Mouse (Mus musculus) R1 (cell line): Measurements from ENCODE around the gene Dbn1.

Source experiments
- DNase-seq: peaks from one replicate; pipeline ENCODE4 v3.0.0-alpha.2; 2018; ENCODE audit warnings: low read depth, low spot score

Gene Dbn1

GRCm38 (mm10) chr13:55510668-55511491, 23.0 kb upstream of the Dbn1 start:
- peak; percentile 74 for DNase-seq

- DNase-seq, result peak; percentile 83
These were observed 22.4 kb upstream of the Dbn1 start for GRCm38 (mm10) chr13:55510332-55510667.

- DNase-seq, result peak; percentile 18
These were observed 20.6 kb upstream of the Dbn1 start for GRCm38 (mm10) chr13:55508531-55508930.

DNA sequence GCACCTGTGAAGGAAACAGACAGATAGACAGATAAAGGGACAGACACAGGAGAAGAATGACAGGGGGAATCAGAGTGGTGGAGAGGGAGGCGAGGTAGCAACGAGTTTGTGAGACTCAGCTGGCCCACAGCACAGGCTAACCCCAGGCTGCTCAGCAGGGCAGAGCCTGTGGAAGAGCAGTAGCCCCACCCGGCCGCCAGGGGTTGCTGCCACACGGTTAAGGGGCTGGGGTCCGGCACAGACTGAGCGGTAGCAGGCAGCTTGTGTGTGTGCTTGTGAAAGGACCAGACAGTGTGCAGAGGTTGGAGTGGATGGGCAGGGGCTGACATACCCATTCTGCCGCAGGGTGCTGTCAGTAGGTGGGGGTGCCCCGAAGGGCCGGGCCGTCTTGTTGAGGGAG, 20.0 kb upstream of the Dbn1 start:
- DNase-seq, result peak; percentile 80

- DNase-seq, result no peak
These were observed 18.8 kb upstream of the Dbn1 start for GRCm38 (mm10) chr13:55506697-55507096.

DNA sequence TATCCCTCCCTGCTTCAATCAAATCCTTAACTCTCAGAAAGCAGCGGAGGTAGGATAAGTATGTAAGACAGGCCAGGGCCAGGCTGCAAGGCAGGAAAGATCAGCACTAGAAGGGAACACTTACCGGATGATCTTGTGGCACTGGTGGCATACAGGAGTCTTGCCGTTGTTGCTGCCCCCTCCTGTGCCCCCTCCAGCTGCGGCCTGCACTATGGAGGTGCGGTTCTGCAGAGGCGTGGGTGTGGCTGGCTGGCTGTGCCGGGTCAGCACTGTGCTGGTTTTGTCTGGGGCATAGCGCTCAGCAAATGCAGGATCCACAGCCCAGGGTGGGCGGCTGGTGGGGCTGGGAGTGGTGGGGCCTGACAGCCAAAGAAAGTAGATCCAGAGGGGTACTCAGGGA, 17.9 kb upstream of the Dbn1 start:
- no peak for DNase-seq

DNA sequence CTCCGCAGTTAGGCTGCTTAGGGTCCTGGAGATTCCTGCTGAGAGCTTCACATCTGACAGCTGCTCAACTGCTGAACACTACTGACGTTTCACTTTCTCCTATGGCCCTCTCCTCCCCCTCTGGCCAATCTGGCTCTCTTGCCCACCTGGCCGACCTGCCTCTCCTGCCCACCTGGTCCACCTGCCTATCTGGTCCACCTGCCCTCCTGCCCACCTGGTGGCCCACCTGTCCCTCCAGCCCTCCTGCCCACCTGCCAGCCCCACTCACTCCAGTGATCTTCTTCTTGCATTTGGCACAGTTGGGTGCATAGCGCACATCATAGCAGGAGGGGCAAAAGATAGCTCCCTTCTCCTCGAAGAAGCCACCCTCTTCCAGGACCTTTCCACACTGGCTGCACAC, 16.5 kb upstream of the Dbn1 start:
- DNase-seq, result no peak

GRCm38 (mm10) chr13:55502405-55502804, 14.5 kb upstream of the Dbn1 start:
- no peak for DNase-seq

GRCm38 (mm10) chr13:55500575-55500974, 12.7 kb upstream of the Dbn1 start:
- DNase-seq, result no peak

GRCm38 (mm10) chr13:55498906-55499305, 11.0 kb upstream of the Dbn1 start:
- DNase-seq, result no peak

DNA sequence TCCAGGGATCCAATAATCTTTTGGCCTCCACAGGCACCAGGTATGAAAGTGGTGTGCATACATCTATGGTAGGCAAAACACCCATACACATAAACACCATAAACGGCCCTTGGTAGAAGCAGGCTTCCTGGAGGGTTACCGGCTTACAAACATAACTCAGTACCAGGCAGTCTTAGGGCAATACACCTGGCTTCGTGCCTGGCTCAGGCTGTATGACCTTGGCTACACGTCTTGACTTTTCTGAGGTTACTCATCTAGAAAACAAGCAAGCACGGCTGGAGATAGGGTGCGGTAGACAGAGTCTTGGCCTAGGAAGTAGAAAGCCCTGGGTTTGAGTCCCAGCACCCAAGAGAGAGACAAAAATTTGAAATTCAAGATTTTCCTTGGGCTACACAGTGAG, 8.8 kb upstream of the Dbn1 start:
- DNase-seq, result no peak

- DNase-seq, result no peak
These were observed 7.8 kb upstream of the Dbn1 start for GRCm38 (mm10) chr13:55495702-55496101.

GRCm38 (mm10) chr13:55494883-55495621, 7.1 kb upstream of the Dbn1 start:
- no peak for DNase-seq

DNA sequence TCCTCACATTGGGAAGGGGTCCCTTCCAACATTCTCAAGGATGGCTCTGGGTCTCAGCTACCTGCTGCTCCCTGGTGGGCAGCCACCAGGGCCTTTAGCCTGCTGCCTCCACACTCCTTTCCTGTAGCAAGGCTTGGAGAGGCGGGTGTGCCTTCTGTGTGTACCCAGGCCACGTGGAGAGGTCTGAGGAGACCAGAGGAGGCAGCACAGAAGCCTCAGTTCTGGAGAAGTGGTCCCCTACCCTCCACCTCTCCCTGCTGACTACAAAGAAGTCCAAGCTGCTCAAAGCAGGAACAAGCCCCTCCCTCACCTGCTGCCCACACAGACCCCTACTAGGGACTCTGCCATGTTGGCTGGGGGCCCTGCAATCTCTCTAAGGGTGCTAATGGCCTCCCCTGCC, 6.3 kb upstream of the Dbn1 start:
- no peak for DNase-seq

- DNase-seq, result peak; percentile 35
These were observed 864 bp downstream of the Dbn1 start for GRCm38 (mm10) chr13:55486916-55487577.

DNA sequence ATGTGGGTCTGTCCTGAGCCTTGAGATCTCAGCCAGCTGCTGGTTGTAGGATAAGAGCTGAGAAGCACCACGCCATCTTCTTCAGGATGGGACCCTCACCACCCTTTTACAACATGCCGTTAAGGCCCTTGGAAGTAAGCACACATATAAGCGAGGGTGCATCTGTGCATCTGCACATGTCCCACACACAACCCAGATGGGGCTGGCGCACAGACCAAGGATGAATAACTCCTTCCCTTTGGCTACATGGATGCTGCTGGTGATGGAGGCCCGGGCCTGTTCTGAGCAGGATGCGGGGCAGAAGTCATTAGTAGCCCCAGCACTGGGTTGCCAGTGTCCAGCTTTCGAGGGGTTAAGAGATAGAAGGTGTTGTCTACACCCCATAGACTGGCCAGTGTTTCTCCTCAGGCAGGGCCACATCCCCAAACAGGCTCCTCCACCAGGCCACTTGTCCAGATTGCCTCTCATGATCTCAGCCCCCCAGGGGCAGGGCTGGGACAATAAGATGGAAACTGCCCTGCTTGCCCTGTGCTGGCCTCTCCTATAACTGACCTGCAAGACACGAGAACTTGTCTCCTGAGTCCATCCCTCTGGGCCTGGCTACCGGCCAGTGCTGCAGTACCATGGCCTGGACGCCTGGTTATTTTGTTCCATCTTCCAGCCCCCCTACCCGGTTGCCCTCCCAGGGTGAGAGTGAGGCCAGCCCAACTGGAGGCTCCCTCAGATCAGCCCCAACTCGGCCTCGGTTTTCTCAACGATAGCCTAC, 1.7 kb downstream of the Dbn1 start:
- no peak for DNase-seq

DNA sequence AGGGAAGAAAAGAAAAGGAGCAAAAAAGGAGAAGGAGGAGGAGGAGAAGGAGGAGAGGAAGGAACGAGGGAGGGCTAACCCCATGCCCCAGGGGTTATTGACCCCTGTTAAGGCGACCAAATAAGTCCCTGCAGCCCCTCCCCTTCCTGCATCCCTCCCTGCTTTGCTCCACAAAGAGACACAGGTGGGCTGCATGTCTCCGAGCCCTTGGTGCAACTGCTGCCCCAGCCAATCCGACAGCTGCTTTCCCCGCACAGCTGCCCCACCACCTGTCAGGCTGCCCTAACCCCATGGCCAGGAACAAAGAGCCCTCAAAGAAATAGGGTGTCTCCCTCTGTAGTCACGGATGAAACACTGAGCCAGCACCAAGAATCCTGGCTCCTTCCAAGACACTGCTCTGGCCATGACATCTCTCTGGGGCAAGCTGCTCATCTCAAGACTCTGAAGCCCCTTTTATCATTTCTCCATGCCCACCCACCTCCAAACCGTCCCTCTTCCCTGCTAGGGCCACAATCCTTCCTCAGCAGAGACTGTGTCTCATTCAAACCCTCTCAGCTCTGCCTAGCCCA, 3.3 kb downstream of the Dbn1 start:
- DNase-seq, result no peak

DNA sequence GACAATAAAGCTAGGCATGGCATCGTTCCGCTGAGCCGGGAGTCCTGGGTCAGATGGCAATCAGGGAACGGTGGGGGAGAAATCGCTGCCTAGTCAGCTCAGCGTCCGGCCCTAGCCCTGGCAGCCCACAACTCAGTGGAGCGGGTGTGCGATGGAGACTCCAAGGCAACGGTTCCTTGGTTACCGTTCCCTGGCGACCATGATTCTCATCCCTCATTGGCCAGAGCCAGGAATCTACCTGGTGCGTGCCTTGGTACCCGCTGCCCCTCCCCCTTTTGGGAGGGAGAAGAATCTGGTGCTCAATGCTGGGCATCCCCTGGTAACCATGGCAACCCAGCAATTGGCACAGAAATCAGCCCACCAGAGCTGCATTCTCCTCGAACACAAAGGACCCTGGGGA, 4.3 kb downstream of the Dbn1 start:
- DNase-seq, result peak; percentile 30

DNA sequence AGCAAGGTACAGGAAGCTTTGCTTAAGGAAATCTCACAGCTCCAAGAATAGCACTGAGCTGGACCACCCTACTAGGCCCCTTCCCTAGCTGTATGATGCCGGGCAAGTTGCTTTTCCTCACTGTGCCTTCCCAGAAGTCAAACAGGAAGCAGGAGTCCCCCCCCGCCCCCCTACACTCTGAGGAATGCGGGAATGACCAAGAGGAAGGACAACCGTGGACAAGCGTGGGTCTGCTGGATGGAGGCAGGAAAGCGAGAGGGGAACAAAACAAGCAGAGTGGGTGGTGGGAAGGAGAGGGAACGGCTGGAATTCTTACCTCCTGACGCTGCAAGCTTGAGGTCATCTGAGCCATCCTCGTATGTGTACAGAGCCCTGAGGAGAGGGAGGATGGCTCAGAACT, 4.8 kb downstream of the Dbn1 start:
- DNase-seq, result no peak

- no peak for DNase-seq
These were observed 5.4 kb downstream of the Dbn1 start for GRCm38 (mm10) chr13:55482542-55482941.

DNA sequence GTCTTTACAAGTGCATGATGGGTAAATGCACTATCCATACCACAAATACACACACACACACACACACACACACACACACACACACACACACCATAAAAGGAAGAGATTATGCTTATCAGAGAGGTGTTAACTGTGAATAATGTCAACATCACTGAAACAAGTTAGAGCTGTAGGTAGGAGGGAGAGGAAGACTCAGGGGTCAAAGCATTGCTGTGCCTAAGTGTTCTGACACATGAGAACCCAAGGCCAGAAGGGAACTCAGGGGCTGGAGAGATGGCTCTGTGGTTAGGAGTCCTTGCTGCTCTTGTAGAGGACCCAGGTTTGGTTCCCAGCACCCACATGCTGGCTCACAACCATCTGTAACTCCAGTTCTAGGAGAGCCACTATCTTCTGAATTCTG, 8.0 kb downstream of the Dbn1 start:
- DNase-seq, result no peak

DNA sequence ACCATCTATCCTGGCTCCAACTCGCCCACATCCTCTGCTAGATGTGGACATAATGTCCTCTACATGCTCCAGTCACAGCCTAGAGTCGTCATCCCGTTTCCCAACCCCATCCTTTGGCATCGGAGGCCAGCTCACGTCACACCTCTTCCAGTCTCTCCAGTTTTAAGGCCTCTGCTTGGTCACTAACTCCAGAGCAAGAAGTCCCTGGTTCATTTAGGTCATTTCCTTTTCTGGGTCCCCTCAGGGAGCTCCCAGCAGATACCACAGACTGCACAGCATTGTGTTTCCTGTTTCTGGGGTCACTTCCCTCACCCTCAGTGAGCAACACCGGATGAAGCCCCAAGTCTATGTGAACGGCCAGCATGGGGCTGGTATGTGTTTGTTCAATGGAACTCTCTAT, 8.9 kb downstream of the Dbn1 start:
- no peak for DNase-seq
